Mouse (Mus musculus) bone marrow, adult 2 months (tissue): ENCODE results near the gene Chmp4b. TPM values are rescaled to one million over a fixed set of nuclear protein-coding genes. Genes with fewer than 3 reads are reported as not detected.

ENCODE experiments used
- H3K27ac ChIP-seq: fragments of 200-500 bp; 2 replicates; pipeline ENCODE4 v1.5.1; 2012; ENCODE audit warnings: low read depth, mild to moderate bottlenecking, control low read depth, inconsistent platforms, low read length; ENCODE audit not compliant: control insufficient read depth, poor library complexity, insufficient read depth
- H3K4me1 ChIP-seq: fragments of 200-500 bp; 2 replicates; pipeline ENCODE4 v1.6.1; 2011; ENCODE audit warnings: low read length; ENCODE audit not compliant: control insufficient read depth, insufficient read depth
- H3K4me3 ChIP-seq: fragments of 200-500 bp; replicated peaks from 2 replicates; pipeline ENCODE3; 2011; ENCODE audit warnings: mild to moderate bottlenecking, low read depth, low read length, control low read depth; ENCODE audit not compliant: control insufficient read depth
- CTCF ChIP-seq: fragments of 200-500 bp; IDR thresholded peaks from 2 replicates; pipeline ENCODE4 v1.5.1; 2011; ENCODE audit warnings: low read length, control low read depth; ENCODE audit not compliant: control insufficient read depth, insufficient read depth
- POLR2A ChIP-seq: fragments of 200-500 bp; IDR thresholded peaks from 2 replicates; pipeline ENCODE4 v1.6.1; 2011; ENCODE audit warnings: low read depth, mild to moderate bottlenecking, control low read depth, low read length, borderline replicate concordance; ENCODE audit not compliant: control insufficient read depth
- WGBS: fragments of 180-500 bp; shearing (Covaris S2); methylation state at CpG from one replicate; pipeline ENCODE4 v1.1.7; 2018; 5-methylcytosine and 5-hydroxymethylcytosine counted together
- polyA plus RNA-seq: library from polyadenylated mRNA; stranded (reverse); fragments of >200 nt; gene quantifications from 2 replicates; pipeline ENCODE4 v1.2.4, GENCODE M21; 2011; ENCODE audit warnings: low replicate concordance; ENCODE audit not compliant: missing spikeins, insufficient read depth, insufficient read length

Chmp4b gene
- polyA plus RNA-seq, 1 experiment = 162 TPM

DNA sequence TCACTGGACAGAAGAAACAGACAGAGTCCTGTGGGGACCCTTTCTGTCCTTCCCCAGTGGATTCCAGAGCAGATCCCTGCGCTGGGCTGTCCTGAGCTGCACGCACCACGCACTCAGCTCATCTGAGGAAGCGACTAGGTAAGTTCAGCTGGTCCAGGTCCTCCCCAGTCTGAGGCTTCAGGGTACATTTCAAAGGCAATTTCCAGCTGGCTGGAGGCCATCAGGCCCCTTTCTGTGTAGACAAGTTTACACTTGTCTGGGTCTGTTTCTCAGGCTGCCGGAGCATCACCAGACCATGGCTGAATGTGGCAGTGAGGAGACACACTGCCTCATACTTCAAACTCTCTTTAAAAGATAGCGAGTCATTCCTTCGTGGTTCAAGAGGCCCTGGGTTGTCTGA lies 55.8 kb downstream of the Chmp4b start:
- Histone ChIP-seq H3K27ac (no peak overlapping the region), H3K4me3 (no peak overlapping the region), H3K4me1 (no peaks in the 10 kb centered on the region; the same call in 1 of the 2 replicates)
- WGBS = 77% methylated on average over 7 of the region's 7 CpGs
- TF ChIP-seq CTCF (no peak), POLR2A (no peak)

- Histone ChIP-seq H3K4me3 (no peak overlapping the region), H3K4me1 (no peaks in the 10 kb centered on the region; the same call in 1 of the 2 replicates), H3K27ac (no peak overlapping the region)
- no peak for TF ChIP-seq CTCF
- no peak for TF ChIP-seq POLR2A
- 81% methylated on average over 7 of the region's 7 CpGs for WGBS
Measured at GRCm38 (mm10) chr2:154707830-154708385, 56.4 kb downstream of the Chmp4b start.

GRCm38 (mm10) chr2:154711701-154712100 lies 60.2 kb downstream of the Chmp4b start:
- WGBS = 62% methylated on average over 3 of the region's 3 CpGs
- no peak overlapping the region for H3K4me3 ChIP-seq
- no peak overlapping the region for H3K27ac ChIP-seq
- TF ChIP-seq POLR2A = no peak
- TF ChIP-seq CTCF = no peak
- H3K4me1 ChIP-seq = no peaks in the 10 kb centered on the region; the same call in 1 of the 2 replicates

- TF ChIP-seq CTCF = peak; percentile 83
- TF ChIP-seq POLR2A = no peak
- H3K4me1 ChIP-seq = no peaks in the 10 kb centered on the region; the same call in 1 of the 2 replicates
- H3K4me3 ChIP-seq = no peak overlapping the region
- H3K27ac ChIP-seq = no peak overlapping the region
- 45% methylated on average over 5 of the region's 5 CpGs for WGBS
Measured at GRCm38 (mm10) chr2:154712271-154712677, 60.8 kb downstream of the Chmp4b start.

- Histone ChIP-seq H3K4me3 (no peak overlapping the region), H3K4me1 (no peaks in the 10 kb centered on the region; the same call in 1 of the 2 replicates), H3K27ac (no peak overlapping the region)
- TF ChIP-seq CTCF (peak; percentile 45), POLR2A (no peak)
- WGBS = 34% methylated on average over 6 of the region's 6 CpGs
Measured at GRCm38 (mm10) chr2:154713083-154713482, 61.6 kb downstream of the Chmp4b start.

DNA sequence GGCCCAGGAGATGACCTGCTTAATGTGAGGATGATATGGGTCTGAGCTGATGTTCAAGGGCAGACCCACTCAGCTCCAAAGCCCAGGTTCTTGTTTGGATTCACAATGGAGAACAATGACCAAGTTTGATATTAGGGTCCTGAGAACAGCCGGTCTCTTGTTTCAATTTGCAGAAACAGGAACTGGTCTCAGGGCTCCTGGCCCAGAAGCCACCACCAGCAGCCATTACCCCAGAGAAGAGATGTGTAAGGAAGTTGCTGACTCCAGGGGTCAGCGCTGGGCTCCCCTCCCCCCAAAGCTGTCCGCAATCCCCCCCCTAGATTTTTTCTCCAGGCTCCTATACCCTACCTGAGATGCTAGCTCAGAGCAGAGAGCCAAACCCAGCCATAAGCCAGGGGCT lies 62.5 kb downstream of the Chmp4b start:
- Histone ChIP-seq H3K4me1 (no peaks in the 10 kb centered on the region; the same call in 1 of the 2 replicates), H3K4me3 (no peak overlapping the region), H3K27ac (no peak overlapping the region)
- 17% methylated on average over 3 of the region's 3 CpGs for WGBS
- TF ChIP-seq POLR2A = no peak
- TF ChIP-seq CTCF = no peak

DNA sequence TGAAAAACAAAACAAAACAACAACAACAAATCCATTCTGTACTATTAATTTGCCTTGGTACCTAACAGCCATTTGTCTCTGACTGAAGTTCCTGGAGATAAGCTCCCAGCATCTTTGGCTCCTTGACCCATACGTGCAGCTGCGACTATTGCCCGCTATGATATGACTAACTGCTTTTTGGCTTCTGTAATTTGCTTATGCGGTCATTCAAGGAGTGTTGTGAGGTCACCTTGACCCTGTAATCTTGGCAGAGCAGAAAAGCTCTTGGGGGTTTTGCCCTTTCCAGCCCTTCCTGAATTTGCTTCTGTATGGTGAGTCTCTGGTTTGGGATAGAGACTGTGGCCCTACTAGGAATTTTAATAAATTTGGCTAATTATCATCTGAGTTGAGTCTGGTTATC lies 65.1 kb downstream of the Chmp4b start:
- no peak overlapping the region for H3K4me3 ChIP-seq
- 67% methylated on average over 4 of the region's 4 CpGs for WGBS
- H3K27ac ChIP-seq = no peak overlapping the region
- TF ChIP-seq CTCF = no peak
- no peak for TF ChIP-seq POLR2A
- H3K4me1 ChIP-seq = no peaks in the 10 kb centered on the region; the same call in 1 of the 2 replicates

- TF ChIP-seq POLR2A = no peak
- no peak for TF ChIP-seq CTCF
- H3K27ac ChIP-seq = no peak overlapping the region
- H3K4me3 ChIP-seq = no peak overlapping the region
- no peaks in the 10 kb centered on the region; the same call in 1 of the 2 replicates for H3K4me1 ChIP-seq
Measured at GRCm38 (mm10) chr2:154717081-154717480, 65.6 kb downstream of the Chmp4b start.
